Mouse (Mus musculus): Measurements from ENCODE around the gene Wfdc17. TPM values are rescaled to one million over a fixed set of nuclear protein-coding genes. Genes with fewer than 3 reads are reported as not detected.

Wfdc17 gene
- polyA plus RNA-seq, 1 experiment from 2014 or later, result 42.1 TPM

GRCm38 (mm10) chr11:83675665-83676064 is 28.1 kb upstream of the Wfdc17 start:
- Histone ChIP-seq H3K27me3 (ENCODE audit: insufficient read depth, low read length) (no peaks in the 10 kb centered on the region), H3K4me2 (ENCODE audit: low read depth, low read length) (no peak overlapping the region), H3K9ac (replicated peaks) (no peak overlapping the region), H3K4me3 (ENCODE audit: low read depth, low read length) (no peak overlapping the region), H3K36me3 (replicated peaks; ENCODE audit: insufficient read depth, low read length) (no peaks in the 10 kb centered on the region), H3K27ac (ENCODE audit: low read depth) (no peak overlapping the region), H3K4me1 (ENCODE audit: insufficient read depth) (no peaks in the 10 kb centered on the region), H3K9me3 (ENCODE audit: low read length) (no peaks in the 10 kb centered on the region)
- no peak for DNase-seq
- WGBS (ENCODE audit: insufficient replicate concordance), result 72% methylated on average over 1 of the region's 1 CpGs
- ATAC-seq, result no peak
- TF ChIP-seq EP300 (IDR thresholded peaks at IDR 0.05; ENCODE audit: low read depth) (no peak), CTCF (IDR thresholded peaks at IDR 0.05; ENCODE audit: low read depth) (no peak)

DNA sequence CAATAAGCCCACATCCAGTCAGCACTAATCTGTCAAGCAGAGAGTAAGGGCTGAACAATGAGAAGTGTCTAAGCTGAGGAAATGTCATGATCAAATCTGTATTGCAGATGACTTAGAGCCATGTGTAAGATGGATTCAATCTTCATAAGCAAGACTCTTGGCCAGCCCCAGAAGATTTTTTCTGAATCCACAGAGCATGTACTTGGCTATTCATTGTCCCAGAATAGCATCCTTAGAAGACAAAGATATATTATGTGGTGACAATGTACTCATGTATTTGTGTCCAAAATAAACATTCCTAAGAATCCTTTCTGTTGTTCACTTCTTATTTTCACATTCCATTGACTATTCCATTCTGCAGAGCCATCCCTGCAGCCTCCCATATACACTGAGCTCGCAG is 13.9 kb upstream of the Wfdc17 start:
- Histone ChIP-seq H3K4me1 (ENCODE audit: insufficient read depth) (no peaks in the 10 kb centered on the region), H3K36me3 (replicated peaks; ENCODE audit: insufficient read depth, low read length) (no peaks in the 10 kb centered on the region), H3K9ac (replicated peaks) (no peak overlapping the region), H3K9me3 (ENCODE audit: low read length) (no peaks in the 10 kb centered on the region), H3K4me2 (ENCODE audit: low read depth, low read length) (no peak overlapping the region), H3K27me3 (ENCODE audit: insufficient read depth, low read length) (no peaks in the 10 kb centered on the region), H3K27ac (ENCODE audit: low read depth) (no peak overlapping the region), H3K4me3 (ENCODE audit: low read depth, low read length) (no peak overlapping the region)
- no peak for TF ChIP-seq CTCF (IDR thresholded peaks at IDR 0.05; ENCODE audit: low read depth)
- 66% methylated on average over 1 of the region's 1 CpGs for WGBS (ENCODE audit: insufficient replicate concordance)
- no peak for DNase-seq
- ATAC-seq, result no peak

DNA sequence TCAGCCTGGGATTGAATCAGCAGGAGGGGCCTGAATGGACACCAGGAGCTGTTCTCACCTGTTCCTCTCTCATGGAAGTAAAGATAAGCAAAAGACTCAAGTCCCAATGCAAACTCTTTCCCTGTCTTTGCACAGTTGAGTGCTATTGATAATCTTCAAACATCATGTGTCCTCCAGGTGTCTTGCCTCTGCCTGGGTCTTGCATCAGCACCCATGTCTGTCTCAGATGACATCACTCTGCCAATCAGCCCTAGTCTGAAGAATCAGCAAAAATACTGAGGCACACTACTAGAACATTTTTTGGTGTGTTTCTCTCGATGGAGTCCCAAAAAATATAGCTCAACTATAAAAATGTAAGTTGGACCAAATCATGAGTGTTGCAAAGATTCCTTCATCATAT is 11.8 kb upstream of the Wfdc17 start:
- WGBS (ENCODE audit: insufficient replicate concordance), result 37% methylated on average over 1 of the region's 1 CpGs

DNA sequence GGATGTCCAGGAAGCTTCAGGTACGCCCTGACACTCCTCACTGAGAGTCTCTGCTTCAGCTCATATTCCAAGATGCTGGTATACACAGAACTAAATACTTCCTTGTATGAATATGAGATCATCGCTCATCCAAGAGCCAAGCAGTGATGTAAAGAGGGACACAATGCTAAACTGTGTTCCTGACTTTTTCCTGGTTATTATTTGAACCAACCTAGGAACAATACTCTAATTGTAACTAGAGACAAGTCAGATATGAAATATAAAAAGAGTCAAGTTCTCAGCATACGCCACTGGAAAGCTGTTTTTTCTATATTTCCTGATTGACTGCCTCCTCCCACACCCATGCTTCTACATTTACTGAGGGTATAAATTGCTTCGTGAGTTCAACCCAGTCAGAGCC is 4.9 kb downstream of the Wfdc17 start, which contains the start of gene Wfdc18:
Wfdc18 (plus strand) TSS at position 301 of the 400 bp plus-strand sequence.
- H3K9me3 ChIP-seq (ENCODE audit: low read length), result no peaks in the 10 kb centered on the region
- no peaks in the 10 kb centered on the region for H3K4me1 ChIP-seq (ENCODE audit: insufficient read depth)
- no peaks in the 10 kb centered on the region for H3K36me3 ChIP-seq (replicated peaks; ENCODE audit: insufficient read depth, low read length)
- no peaks in the 10 kb centered on the region for H3K27me3 ChIP-seq (ENCODE audit: insufficient read depth, low read length)
- no peak for TF ChIP-seq CTCF (IDR thresholded peaks at IDR 0.05; ENCODE audit: low read depth)
- TF ChIP-seq EP300 (IDR thresholded peaks at IDR 0.05; ENCODE audit: low read depth), result no peak
- ATAC-seq (no peak), DNase-seq (no peak)
- no peak within 1 kb of the TSS for H3K4me3 ChIP-seq (ENCODE audit: low read depth, low read length)
- no peak within 1 kb of the TSS for H3K27ac ChIP-seq (ENCODE audit: low read depth)
- WGBS (ENCODE audit: insufficient replicate concordance), result 62% methylated on average over 4 of the region's 4 CpGs
- H3K4me2 ChIP-seq (ENCODE audit: low read depth, low read length), result no peak within 1 kb of the TSS
- no peak within 1 kb of the TSS for H3K9ac ChIP-seq (replicated peaks)

More for the DNA sequence above, 11.8 kb upstream of the Wfdc17 start:
- Histone ChIP-seq H3K36me3 (replicated peaks; ENCODE audit: insufficient read depth, low read length) (no peaks in the 10 kb centered on the region), H3K27ac (ENCODE audit: low read depth) (no peak overlapping the region), H3K4me3 (ENCODE audit: low read depth, low read length) (no peak overlapping the region), H3K9me3 (ENCODE audit: low read length) (no peaks in the 10 kb centered on the region), H3K4me2 (ENCODE audit: low read depth, low read length) (no peak overlapping the region), H3K27me3 (ENCODE audit: insufficient read depth, low read length) (no peaks in the 10 kb centered on the region), H3K4me1 (ENCODE audit: insufficient read depth) (no peaks in the 10 kb centered on the region), H3K9ac (replicated peaks) (no peak overlapping the region)
- DNase-seq, result no peak
- no peak for ATAC-seq
- TF ChIP-seq CTCF (IDR thresholded peaks at IDR 0.05; ENCODE audit: low read depth), result no peak
- no peak for TF ChIP-seq EP300 (IDR thresholded peaks at IDR 0.05; ENCODE audit: low read depth)

GRCm38 (mm10) chr11:83709683-83710082 is 5.9 kb downstream of the Wfdc17 start:
- no peak overlapping the region for H3K27ac ChIP-seq (ENCODE audit: low read depth)
- H3K4me2 ChIP-seq (ENCODE audit: low read depth, low read length), result no peak overlapping the region
- no peaks in the 10 kb centered on the region for H3K9me3 ChIP-seq (ENCODE audit: low read length)
- no peak for ATAC-seq
- no peak for DNase-seq
- no peak for TF ChIP-seq EP300 (IDR thresholded peaks at IDR 0.05; ENCODE audit: low read depth)
- TF ChIP-seq CTCF (IDR thresholded peaks at IDR 0.05; ENCODE audit: low read depth), result no peak
- H3K4me1 ChIP-seq (ENCODE audit: insufficient read depth), result no peaks in the 10 kb centered on the region
- no peaks in the 10 kb centered on the region for H3K27me3 ChIP-seq (ENCODE audit: insufficient read depth, low read length)
- H3K4me3 ChIP-seq (ENCODE audit: low read depth, low read length), result no peak overlapping the region
- WGBS (ENCODE audit: insufficient replicate concordance), result 76% methylated on average over 5 of the region's 5 CpGs
- H3K36me3 ChIP-seq (replicated peaks; ENCODE audit: insufficient read depth, low read length), result no peaks in the 10 kb centered on the region
- H3K9ac ChIP-seq (replicated peaks), result no peak overlapping the region

DNA sequence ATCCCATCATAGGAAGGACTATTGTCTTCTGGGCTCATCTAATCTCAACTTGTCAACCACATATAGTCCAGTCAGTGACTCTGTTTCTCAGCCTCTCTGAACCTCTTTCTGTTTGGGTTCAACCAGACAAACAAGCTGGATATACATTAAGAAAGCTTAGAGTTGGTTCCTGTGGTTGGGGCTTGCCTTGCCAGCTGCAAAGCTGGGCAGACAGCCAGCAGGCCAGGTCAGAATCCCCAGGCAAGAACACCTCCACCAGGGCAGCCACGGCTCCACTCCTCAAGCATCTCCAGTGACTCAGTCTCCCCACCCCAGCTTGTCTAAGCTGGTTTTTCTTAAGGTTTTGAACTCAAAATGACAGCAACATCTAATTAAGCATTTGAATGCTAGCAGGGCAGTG is 8.9 kb downstream of the Wfdc17 start:
- ATAC-seq, result no peak
- H3K27ac ChIP-seq (ENCODE audit: low read depth), result no peak overlapping the region
- no peaks in the 10 kb centered on the region for H3K27me3 ChIP-seq (ENCODE audit: insufficient read depth, low read length)
- H3K4me1 ChIP-seq (ENCODE audit: insufficient read depth), result no peaks in the 10 kb centered on the region
- no peaks in the 10 kb centered on the region for H3K36me3 ChIP-seq (replicated peaks; ENCODE audit: insufficient read depth, low read length)
- no peak for DNase-seq
- no peaks in the 10 kb centered on the region for H3K9me3 ChIP-seq (ENCODE audit: low read length)
- no peak overlapping the region for H3K4me3 ChIP-seq (ENCODE audit: low read depth, low read length)
- 58% methylated on average over 1 of the region's 1 CpGs for WGBS (ENCODE audit: insufficient replicate concordance)
- no peak overlapping the region for H3K4me2 ChIP-seq (ENCODE audit: low read depth, low read length)
- H3K9ac ChIP-seq (replicated peaks), result no peak overlapping the region
- TF ChIP-seq EP300 (IDR thresholded peaks at IDR 0.05; ENCODE audit: low read depth) (no peak), CTCF (IDR thresholded peaks at IDR 0.05; ENCODE audit: low read depth) (no peak)

DNA sequence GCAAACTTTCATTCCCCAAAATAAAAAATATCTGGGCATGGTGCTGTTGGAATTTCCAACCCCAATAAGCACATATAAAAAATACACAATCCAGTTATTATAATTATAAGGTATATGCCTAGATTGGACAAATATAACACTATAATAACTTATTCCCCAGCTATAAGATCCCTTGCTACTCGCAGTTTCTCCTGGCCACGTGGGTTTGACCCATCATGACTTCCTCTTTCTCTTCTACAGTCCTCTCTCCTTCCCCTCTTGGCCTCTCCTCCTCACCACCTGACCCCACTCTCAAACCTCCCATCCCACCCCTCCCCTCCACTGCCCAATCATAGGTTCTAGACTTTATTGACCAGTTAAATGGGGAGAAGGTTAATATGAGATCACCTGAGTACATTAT is 10.1 kb downstream of the Wfdc17 start:
- Histone ChIP-seq H3K36me3 (replicated peaks; ENCODE audit: insufficient read depth, low read length) (no peaks in the 10 kb centered on the region), H3K9me3 (ENCODE audit: low read length) (no peaks in the 10 kb centered on the region), H3K4me1 (ENCODE audit: insufficient read depth) (no peaks in the 10 kb centered on the region), H3K4me3 (ENCODE audit: low read depth, low read length) (no peak overlapping the region), H3K4me2 (ENCODE audit: low read depth, low read length) (no peak overlapping the region), H3K9ac (replicated peaks) (no peak overlapping the region), H3K27me3 (ENCODE audit: insufficient read depth, low read length) (no peaks in the 10 kb centered on the region), H3K27ac (ENCODE audit: low read depth) (no peak overlapping the region)
- 31% methylated on average over 2 of the region's 2 CpGs for WGBS (ENCODE audit: insufficient replicate concordance)
- TF ChIP-seq CTCF (IDR thresholded peaks at IDR 0.05; ENCODE audit: low read depth) (no peak), EP300 (IDR thresholded peaks at IDR 0.05; ENCODE audit: low read depth) (no peak)
- ATAC-seq (peak; percentile 69), DNase-seq (no peak)
